Mouse (Mus musculus): ENCODE measurements around the gene Tnni3k.

Tnni3k gene

GRCm38 (mm10) chr3:154764115-154764514 lies 291.1 kb downstream of the Tnni3k start:
- no peak for DNase-seq (ENCODE audit: low read depth)

- DNase-seq (ENCODE audit: low read depth) = no peak
Measured at GRCm38 (mm10) chr3:154763374-154763773, 291.8 kb downstream of the Tnni3k start.

- no peak for DNase-seq (ENCODE audit: low read depth)
Measured at GRCm38 (mm10) chr3:154761108-154761507, 294.1 kb downstream of the Tnni3k start.

GRCm38 (mm10) chr3:154758089-154758488 lies 297.1 kb downstream of the Tnni3k start:
- no peak for DNase-seq (ENCODE audit: low read depth)

- DNase-seq (ENCODE audit: low read depth) = no peak
Measured at GRCm38 (mm10) chr3:154755225-154755624, 300.0 kb downstream of the Tnni3k start.

GRCm38 (mm10) chr3:154754505-154754904 lies 300.7 kb downstream of the Tnni3k start:
- DNase-seq (ENCODE audit: low read depth) = no peak

- no peak for DNase-seq (ENCODE audit: low read depth)
Measured at GRCm38 (mm10) chr3:154744317-154744716, 310.9 kb downstream of the Tnni3k start.

GRCm38 (mm10) chr3:154742927-154743326 lies 312.3 kb downstream of the Tnni3k start:
- no peak for DNase-seq (ENCODE audit: low read depth)

- no peak for DNase-seq (ENCODE audit: low read depth)
Measured at GRCm38 (mm10) chr3:154741496-154741895, 313.7 kb downstream of the Tnni3k start.
